Mouse (Mus musculus): ENCODE data around the gene Gna13. TPM values are rescaled to one million over a fixed set of nuclear protein-coding genes. Genes with fewer than 3 reads are reported as not detected.

The Gna13 gene
- total RNA-seq, 1 experiment = 34.8 TPM

DNA sequence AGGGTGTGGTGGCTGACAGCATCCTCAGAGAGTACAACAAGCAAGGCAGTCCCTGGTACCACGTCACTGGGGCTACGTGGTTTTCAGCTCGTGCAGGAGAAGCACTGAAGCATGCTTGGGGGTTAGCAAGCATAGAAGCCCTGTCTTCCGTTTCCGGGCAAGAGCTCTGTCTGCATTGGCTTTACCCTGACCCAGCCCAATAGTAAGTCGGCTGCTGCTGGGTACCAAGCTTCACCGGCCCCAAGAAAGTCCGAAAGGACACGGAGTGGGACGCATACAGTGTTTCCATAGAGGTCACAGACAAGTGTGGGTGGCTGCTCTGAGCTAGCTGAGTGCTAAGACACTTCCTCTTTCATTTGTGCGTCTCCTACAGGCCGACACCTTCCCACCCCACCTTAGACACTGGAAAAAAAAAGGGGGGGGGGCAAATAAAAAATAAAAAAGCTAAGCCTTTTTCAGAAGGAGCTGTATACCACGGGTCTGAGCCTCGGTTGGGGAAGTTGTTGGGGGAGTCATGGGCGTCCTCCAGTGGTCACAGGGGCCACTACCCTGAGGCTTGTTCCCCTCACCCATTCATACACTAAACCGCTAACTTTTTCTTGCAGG is 57.4 kb downstream of the Gna13 start:
- Histone ChIP-seq H3K36me3 (ENCODE audit: control insufficient read depth, insufficient read depth, low read length, poor library complexity, severe bottlenecking) (no peaks in the 10 kb centered on the region), H3K4me3 (ENCODE audit: insufficient read depth in 1 of 2, low read depth in 1 of 2, low read length in 2 of 2, poor library complexity in 1 of 2, severe bottlenecking in 1 of 2) (no peak overlapping the region), H3K9ac (ENCODE audit: insufficient read depth, low read depth, low read length, poor library complexity, severe bottlenecking) (no peak overlapping the region), H3K27ac (ENCODE audit: insufficient read depth, low read depth, low read length, poor library complexity, severe bottlenecking) (no peak overlapping the region), H3K4me1 (ENCODE audit: control insufficient read depth in 2 of 2, insufficient read depth in 2 of 2, low read length in 2 of 2, poor library complexity in 1 of 2) (peaks cover 0 to 4% of the 10 kb centered on the region in 2 experiments; a peak in 1 of 4 replicates), H3K9me3 (ENCODE audit: control insufficient read depth, insufficient read depth, low read depth, low read length) (no peaks in the 10 kb centered on the region)
- DNase-seq (ENCODE audit: low read depth, low spot score) = no peak
- TF ChIP-seq HCFC1 (IDR thresholded peaks at IDR 0.05; ENCODE audit: borderline replicate concordance, insufficient read depth, low read length) = no peak
- no peak for TF ChIP-seq MAFK (IDR thresholded peaks at IDR 0.05; ENCODE audit: insufficient read depth, low read depth, low read length)
- no peak for TF ChIP-seq ZNF384 (IDR thresholded peaks at IDR 0.05; ENCODE audit: low read depth, low read length)
- in situ Hi-C loops (cut with MboI; ENCODE audit: low sequenced_read_pairs in 2 of 2, unreplicated experiment in 2 of 2) = no loop called here

DNA sequence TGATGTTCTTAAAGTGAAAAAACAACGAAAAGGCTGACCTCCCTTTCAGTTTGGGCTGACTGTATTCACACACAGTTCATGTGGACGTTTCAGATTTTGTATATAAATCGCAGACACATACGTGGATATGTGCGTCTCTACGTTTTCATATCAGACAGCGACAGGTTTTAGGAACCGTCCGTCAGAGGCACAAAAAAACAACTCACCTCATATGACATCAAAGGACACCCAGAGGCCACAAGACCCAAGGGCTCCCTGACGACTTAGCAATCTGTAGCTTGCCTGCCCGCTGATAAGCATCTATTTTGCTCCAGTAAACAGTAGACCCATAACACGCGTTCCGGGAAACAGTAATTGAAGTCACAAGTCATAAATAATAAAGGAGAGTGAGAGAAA is 57.9 kb downstream of the Gna13 start:
- no peaks in the 10 kb centered on the region for H3K9me3 ChIP-seq (ENCODE audit: control insufficient read depth, insufficient read depth, low read depth, low read length)
- TF ChIP-seq ZNF384 (IDR thresholded peaks at IDR 0.05; ENCODE audit: low read depth, low read length) (no peak), ZC3H11A (IDR thresholded peaks at IDR 0.05; ENCODE audit: borderline replicate concordance, low read depth, low read length) (no peak), CHD2 (IDR thresholded peaks at IDR 0.05; ENCODE audit: low read depth, low read length) (no peak), MAFK (IDR thresholded peaks at IDR 0.05; ENCODE audit: insufficient read depth, low read depth, low read length) (no peak), HCFC1 (IDR thresholded peaks at IDR 0.05; ENCODE audit: borderline replicate concordance, insufficient read depth, low read length) (no peak)
- in situ Hi-C loops (cut with MboI; ENCODE audit: low sequenced_read_pairs in 2 of 2, unreplicated experiment in 2 of 2) = no loop called here
- no peak overlapping the region for H3K4me3 ChIP-seq (ENCODE audit: insufficient read depth in 1 of 2, low read depth in 1 of 2, low read length in 2 of 2, poor library complexity in 1 of 2, severe bottlenecking in 1 of 2)
- no peak for DNase-seq (ENCODE audit: low read depth, low spot score)
- H3K9ac ChIP-seq (ENCODE audit: insufficient read depth, low read depth, low read length, poor library complexity, severe bottlenecking) = no peak overlapping the region
- peaks cover 0 to 4% of the 10 kb centered on the region in 2 experiments; a peak in 1 of 4 replicates for H3K4me1 ChIP-seq (ENCODE audit: control insufficient read depth in 2 of 2, insufficient read depth in 2 of 2, low read length in 2 of 2, poor library complexity in 1 of 2)
- H3K36me3 ChIP-seq (ENCODE audit: control insufficient read depth, insufficient read depth, low read length, poor library complexity, severe bottlenecking) = no peaks in the 10 kb centered on the region
- H3K27ac ChIP-seq (ENCODE audit: insufficient read depth, low read depth, low read length, poor library complexity, severe bottlenecking) = no peak overlapping the region

DNA sequence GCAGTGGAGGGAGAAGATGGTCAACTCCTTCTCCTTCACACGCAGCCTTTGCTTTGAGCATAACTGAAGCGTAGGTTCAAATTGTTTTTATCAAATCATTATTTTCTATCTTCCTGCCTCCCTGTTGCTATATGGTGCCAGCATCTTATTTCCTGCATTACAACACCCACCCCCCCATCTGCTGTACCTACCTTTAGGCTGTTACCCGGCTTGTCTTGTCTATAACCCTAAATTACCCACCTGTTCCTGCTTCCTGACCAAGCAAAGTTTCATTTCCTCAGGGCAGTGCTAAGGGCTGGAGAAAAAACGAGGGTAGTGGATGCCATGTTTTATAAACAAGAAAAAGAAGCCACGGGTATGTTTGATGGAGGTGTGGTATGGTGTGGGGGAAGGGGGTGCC is 58.6 kb downstream of the Gna13 start:
- H3K4me1 ChIP-seq (ENCODE audit: control insufficient read depth in 2 of 2, insufficient read depth in 2 of 2, low read length in 2 of 2, poor library complexity in 1 of 2) = peaks cover 0 to 4% of the 10 kb centered on the region in 2 experiments; a peak in 1 of 4 replicates
- no peak overlapping the region for H3K9ac ChIP-seq (ENCODE audit: insufficient read depth, low read depth, low read length, poor library complexity, severe bottlenecking)
- DNase-seq (ENCODE audit: low read depth, low spot score) = no peak
- H3K4me3 ChIP-seq (ENCODE audit: insufficient read depth in 1 of 2, low read depth in 1 of 2, low read length in 2 of 2, poor library complexity in 1 of 2, severe bottlenecking in 1 of 2) = no peak overlapping the region
- TF ChIP-seq CHD2 (IDR thresholded peaks at IDR 0.05; ENCODE audit: low read depth, low read length) (no peak), ZC3H11A (IDR thresholded peaks at IDR 0.05; ENCODE audit: borderline replicate concordance, low read depth, low read length) (no peak), HCFC1 (IDR thresholded peaks at IDR 0.05; ENCODE audit: borderline replicate concordance, insufficient read depth, low read length) (no peak), ZNF384 (IDR thresholded peaks at IDR 0.05; ENCODE audit: low read depth, low read length) (no peak), MAFK (IDR thresholded peaks at IDR 0.05; ENCODE audit: insufficient read depth, low read depth, low read length) (no peak)
- H3K36me3 ChIP-seq (ENCODE audit: control insufficient read depth, insufficient read depth, low read length, poor library complexity, severe bottlenecking) = no peaks in the 10 kb centered on the region
- in situ Hi-C loops (cut with MboI; ENCODE audit: low sequenced_read_pairs in 2 of 2, unreplicated experiment in 2 of 2) = no loop called here
- H3K27ac ChIP-seq (ENCODE audit: insufficient read depth, low read depth, low read length, poor library complexity, severe bottlenecking) = no peak overlapping the region
- no peaks in the 10 kb centered on the region for H3K9me3 ChIP-seq (ENCODE audit: control insufficient read depth, insufficient read depth, low read depth, low read length)

DNA sequence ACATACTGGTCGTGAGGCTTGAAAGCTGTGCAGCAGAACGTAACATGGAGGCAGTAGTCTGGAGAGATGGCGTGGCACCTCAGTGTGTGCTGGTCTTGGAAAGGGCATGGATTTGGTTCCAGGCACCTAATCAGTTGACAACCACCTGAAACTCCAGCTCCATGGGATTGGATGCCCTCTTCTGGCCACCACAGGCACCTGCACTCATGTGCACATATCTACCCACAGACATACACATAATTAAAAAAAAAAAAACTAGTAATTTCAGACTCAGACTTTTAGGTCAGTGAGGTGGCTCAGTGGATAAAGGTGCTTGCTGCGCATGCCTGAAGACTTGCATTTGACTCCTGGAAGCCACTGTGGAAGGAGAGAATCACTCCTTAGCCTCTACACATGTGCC is 59.6 kb downstream of the Gna13 start:
- no peaks in the 10 kb centered on the region for H3K36me3 ChIP-seq (ENCODE audit: control insufficient read depth, insufficient read depth, low read length, poor library complexity, severe bottlenecking)
- in situ Hi-C loops (cut with MboI; ENCODE audit: low sequenced_read_pairs in 2 of 2, unreplicated experiment in 2 of 2) = no loop called here
- no peak overlapping the region for H3K27ac ChIP-seq (ENCODE audit: insufficient read depth, low read depth, low read length, poor library complexity, severe bottlenecking)

GRCm38 (mm10) chr11:109423294-109423693 is 60.7 kb downstream of the Gna13 start:
- Histone ChIP-seq H3K4me3 (ENCODE audit: insufficient read depth in 1 of 2, low read depth in 1 of 2, low read length in 2 of 2, poor library complexity in 1 of 2, severe bottlenecking in 1 of 2) (no peak overlapping the region), H3K9ac (ENCODE audit: insufficient read depth, low read depth, low read length, poor library complexity, severe bottlenecking) (no peak overlapping the region), H3K36me3 (ENCODE audit: control insufficient read depth, insufficient read depth, low read length, poor library complexity, severe bottlenecking) (no peaks in the 10 kb centered on the region), H3K27ac (ENCODE audit: insufficient read depth, low read depth, low read length, poor library complexity, severe bottlenecking) (no peak overlapping the region), H3K9me3 (ENCODE audit: control insufficient read depth, insufficient read depth, low read depth, low read length) (no peaks in the 10 kb centered on the region), H3K4me1 (ENCODE audit: control insufficient read depth in 2 of 2, insufficient read depth in 2 of 2, low read length in 2 of 2, poor library complexity in 1 of 2) (peaks cover 1 to 4% of the 10 kb centered on the region in 2 experiments; a peak in 1 of 4 replicates)
- in situ Hi-C loops (cut with MboI; ENCODE audit: low sequenced_read_pairs in 2 of 2, unreplicated experiment in 2 of 2) = no loop called here
- no peak for DNase-seq (ENCODE audit: low read depth, low spot score)
- TF ChIP-seq CHD2 (IDR thresholded peaks at IDR 0.05; ENCODE audit: low read depth, low read length) = no peak
- TF ChIP-seq ZNF384 (IDR thresholded peaks at IDR 0.05; ENCODE audit: low read depth, low read length) = no peak

More for the DNA sequence above, 59.6 kb downstream of the Gna13 start:
- no peak for DNase-seq (ENCODE audit: low read depth, low spot score)
- TF ChIP-seq ZNF384 (IDR thresholded peaks at IDR 0.05; ENCODE audit: low read depth, low read length) (peak; percentile 74; the same call in 1 of the 2 replicates), CHD2 (IDR thresholded peaks at IDR 0.05; ENCODE audit: low read depth, low read length) (no peak), MAFK (IDR thresholded peaks at IDR 0.05; ENCODE audit: insufficient read depth, low read depth, low read length) (no peak)
- no peak overlapping the region for H3K4me3 ChIP-seq (ENCODE audit: insufficient read depth in 1 of 2, low read depth in 1 of 2, low read length in 2 of 2, poor library complexity in 1 of 2, severe bottlenecking in 1 of 2)
- no peak overlapping the region for H3K9ac ChIP-seq (ENCODE audit: insufficient read depth, low read depth, low read length, poor library complexity, severe bottlenecking)
- H3K4me1 ChIP-seq (ENCODE audit: control insufficient read depth in 2 of 2, insufficient read depth in 2 of 2, low read length in 2 of 2, poor library complexity in 1 of 2) = peaks cover 1 to 4% of the 10 kb centered on the region in 2 experiments; a peak in 1 of 4 replicates
- H3K9me3 ChIP-seq (ENCODE audit: control insufficient read depth, insufficient read depth, low read depth, low read length) = no peaks in the 10 kb centered on the region

Data from ES-E14 (cell line).